Comparison of ENCODE assay signal across 8 mouse cellular contexts in genomic region chr3:52401162-52401928, GRCm38 (mm10).
A peak's percentile ranks its signal among the peaks of the same experiment; 100 is the strongest.
DNase-seq lines count a peak whose midpoint lies in the region; ATAC-seq and TF ChIP-seq lines count a peak whose summit lies in the region.

No protein-coding gene starts in this region.

- DNase-seq in CD4-positive, CD25-positive, alpha-beta regulatory T cell, adult 2 months (ENCODE audit: low read depth, low spot score) = peak; percentile 72
- peak; percentile 33 to 39 for DNase-seq in frontal cortex, postnatal 36 days (ENCODE audit: low spot score in 2 of 2)
- DNase-seq in layer of hippocampus, postnatal 10 days (ENCODE audit: low spot score in 2 of 2) = peak; percentile 57 to 61
- peak; percentile 42 for DNase-seq in ovary, postnatal 10 days (ENCODE audit: low spot score)
- peak; percentile 65 for DNase-seq in thymus, postnatal 25 days

- no peak overlapping the region for H3K27ac ChIP-seq in bone marrow macrophage, adult 2 months (ENCODE audit: insufficient read depth, low read depth, low read length)
- H3K27ac ChIP-seq in hindbrain, embryonic 12.5 days = no peak overlapping the region
- H3K27ac ChIP-seq in lung, embryonic 15.5 days = peak overlapping the region; percentile 21; the same call in 1 of the 2 replicates

- ATAC-seq in hindbrain, embryonic 12.5 days (ENCODE audit: low FRiP score) = peak; percentile 68
- ATAC-seq in lung, embryonic 15.5 days (ENCODE audit: borderline replicate concordance, extremely low read depth, low FRiP score, low TSS enrichment) = peak; percentile 88

- no peak for TF ChIP-seq POLR2A in bone marrow macrophage, adult 2 months (IDR thresholded peaks at IDR 0.05; ENCODE audit: borderline replicate concordance, low read depth, low read length)

- 2% methylated on average over 26 of the region's 26 CpGs for WGBS in hindbrain, embryonic 12.5 days
- WGBS in lung, embryonic 15.5 days = 2% methylated on average over 26 of the region's 26 CpGs

- H3K4me2 ChIP-seq in hindbrain, embryonic 12.5 days (replicated peaks) = peak overlapping the region; percentile 56
- peak overlapping the region; percentile 59 for H3K4me2 ChIP-seq in lung, embryonic 15.5 days

- TF ChIP-seq CTCF in bone marrow macrophage, adult 2 months (IDR thresholded peaks at IDR 0.05; ENCODE audit: low read depth, low read length) = no peak

- peaks cover 21% of the 10 kb centered on the region for H3K27me3 ChIP-seq in hindbrain, embryonic 12.5 days
- H3K27me3 ChIP-seq in lung, embryonic 15.5 days = no peaks in the 10 kb centered on the region

- no peaks in the 10 kb centered on the region for H3K9me3 ChIP-seq in hindbrain, embryonic 12.5 days (replicated peaks)
- no peaks in the 10 kb centered on the region for H3K9me3 ChIP-seq in lung, embryonic 15.5 days

- H3K4me1 ChIP-seq in bone marrow macrophage, adult 2 months (ENCODE audit: control insufficient read depth, insufficient read depth, low read length) = 0 out of 2 replicates have a peak, but pooled peaks cover 2% of the 10 kb centered on the region
- peaks cover 20% of the 10 kb centered on the region for H3K4me1 ChIP-seq in hindbrain, embryonic 12.5 days
- peaks cover 24% of the 10 kb centered on the region for H3K4me1 ChIP-seq in lung, embryonic 15.5 days

- peak overlapping the region; percentile 27; the same call in 1 of the 2 replicates for H3K4me3 ChIP-seq in bone marrow macrophage, adult 2 months (ENCODE audit: insufficient read depth, low read length)
- peak overlapping the region; percentile 25 for H3K4me3 ChIP-seq in hindbrain, embryonic 12.5 days
- peak overlapping the region; percentile 18 for H3K4me3 ChIP-seq in lung, embryonic 15.5 days

- H3K36me3 ChIP-seq in hindbrain, embryonic 12.5 days = no peaks in the 10 kb centered on the region
- no peaks in the 10 kb centered on the region for H3K36me3 ChIP-seq in lung, embryonic 15.5 days

- H3K9ac ChIP-seq in hindbrain, embryonic 12.5 days = peak overlapping the region; percentile 52
- peak overlapping the region; percentile 27; the same call in 1 of the 2 replicates for H3K9ac ChIP-seq in lung, embryonic 15.5 days
